Comparison of ENCODE assay signal across 8 mouse cellular contexts in the genomic region with DNA sequence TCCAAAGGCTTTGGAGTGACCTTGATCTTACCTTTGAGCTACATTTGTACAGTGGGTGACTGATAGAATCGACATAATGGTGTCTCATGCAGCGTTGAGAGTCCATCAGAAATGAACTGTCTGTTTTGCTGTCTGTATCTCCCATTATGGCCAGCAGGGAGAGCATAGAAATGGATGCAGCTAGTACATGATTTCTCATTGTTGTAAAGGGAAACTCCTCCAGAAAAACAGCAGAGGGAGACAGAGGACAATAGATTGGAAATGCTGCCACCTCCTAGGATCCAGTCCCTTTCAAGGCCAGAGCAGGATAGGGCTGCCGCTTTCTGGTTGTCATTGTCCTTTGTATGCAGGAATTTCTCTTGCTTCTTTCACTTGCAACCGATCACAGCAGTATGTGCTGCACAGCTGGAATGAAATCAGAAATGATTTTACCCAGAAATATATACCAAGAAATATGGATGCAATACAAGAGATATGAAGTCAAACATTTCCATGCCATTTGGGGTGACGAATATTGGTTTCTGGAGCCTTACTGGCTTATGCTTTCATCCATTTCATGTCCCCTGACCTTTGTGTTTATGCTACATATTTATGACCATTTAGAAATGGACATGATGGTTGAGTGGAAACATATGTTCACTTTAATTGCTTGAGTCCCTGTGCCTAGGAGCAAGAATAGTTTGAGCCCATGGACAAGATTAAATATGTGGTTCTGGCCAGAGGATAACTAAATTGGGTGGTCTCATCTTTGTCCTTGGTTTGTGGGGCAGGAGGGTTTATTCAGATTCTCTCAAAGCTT. TPM values are rescaled to one million over a fixed set of nuclear protein-coding genes. Genes with fewer than 3 reads are reported as not detected.
DNase-seq lines count a peak whose midpoint lies in the region; ATAC-seq and TF ChIP-seq lines count a peak whose summit lies in the region.

No protein-coding gene starts in this region.

- no peak overlapping the region for H3K4me3 ChIP-seq in liver, embryonic 14.5 days (ENCODE audit: insufficient read depth in 1 of 2, low read depth in 2 of 2, low read length in 2 of 2)
- H3K4me3 ChIP-seq in liver, embryonic 12.5 days, result no peak overlapping the region
- H3K4me3 ChIP-seq in forebrain, embryonic 14.5 days (ENCODE audit: low read depth, low read length), result no peak overlapping the region
- no peak overlapping the region for H3K4me3 ChIP-seq in midbrain, embryonic 10.5 days

- no peak overlapping the region for H3K9ac ChIP-seq in liver, embryonic 14.5 days (replicated peaks)
- H3K9ac ChIP-seq in liver, embryonic 12.5 days, result no peak overlapping the region
- no peak overlapping the region for H3K9ac ChIP-seq in forebrain, embryonic 14.5 days (ENCODE audit: low read length)

- H3K4me1 ChIP-seq in liver, embryonic 14.5 days (replicated peaks; ENCODE audit: control insufficient read depth in 2 of 2, insufficient read depth in 2 of 2, low read length in 1 of 2), result no peaks in the 10 kb centered on the region
- no peaks in the 10 kb centered on the region for H3K4me1 ChIP-seq in liver, embryonic 12.5 days
- no peaks in the 10 kb centered on the region for H3K4me1 ChIP-seq in forebrain, embryonic 14.5 days (ENCODE audit: control insufficient read depth, insufficient read depth, low read length)
- no peaks in the 10 kb centered on the region for H3K4me1 ChIP-seq in midbrain, embryonic 10.5 days

- no peak for DNase-seq in liver, embryonic 14.5 days (ENCODE audit: low read depth in 3 of 3, low spot score in 3 of 3)
- peak; percentile 52 for DNase-seq in brain, embryonic 18.5 days (ENCODE audit: low read depth, low spot score)
- DNase-seq in forebrain, embryonic 14.5 days (ENCODE audit: low spot score), result peak; percentile 86
- peak; percentile 8 for DNase-seq in kidney, adult 18-20 months
- DNase-seq in midbrain, embryonic 10.5 days (ENCODE audit: low spot score), result peak; percentile 29
- DNase-seq in thymus, postnatal 0 days (ENCODE audit: low spot score), result no peak
- no peak for DNase-seq in ovary, postnatal 36 days (ENCODE audit: low spot score)

- H3K36me3 ChIP-seq in liver, embryonic 14.5 days (replicated peaks; ENCODE audit: control insufficient read depth, insufficient read depth, low read depth), result no peaks in the 10 kb centered on the region
- H3K36me3 ChIP-seq in liver, embryonic 12.5 days, result no peaks in the 10 kb centered on the region
- no peaks in the 10 kb centered on the region for H3K36me3 ChIP-seq in forebrain, embryonic 14.5 days (ENCODE audit: control insufficient read depth, insufficient read depth, low read length)
- H3K36me3 ChIP-seq in midbrain, embryonic 10.5 days, result no peaks in the 10 kb centered on the region

- no peak overlapping the region for H3K27ac ChIP-seq in liver, embryonic 14.5 days
- no peak overlapping the region for H3K27ac ChIP-seq in liver, embryonic 12.5 days
- H3K27ac ChIP-seq in forebrain, embryonic 14.5 days (ENCODE audit: low read depth, low read length), result no peak overlapping the region
- no peak overlapping the region for H3K27ac ChIP-seq in midbrain, embryonic 10.5 days (replicated peaks)

- 21% methylated on average over 5 of the region's 5 CpGs for WGBS in liver, embryonic 14.5 days (ENCODE audit: insufficient replicate concordance)
- WGBS in liver, embryonic 12.5 days (ENCODE audit: insufficient replicate concordance), result 27% methylated on average over 5 of the region's 5 CpGs
- WGBS in forebrain, embryonic 14.5 days, result 38% methylated on average over 5 of the region's 5 CpGs
- 45% methylated on average over 5 of the region's 5 CpGs for WGBS in midbrain, embryonic 10.5 days

- no peaks in the 10 kb centered on the region for H3K27me3 ChIP-seq in liver, embryonic 14.5 days (ENCODE audit: control insufficient read depth, insufficient read depth, low read length)
- no peaks in the 10 kb centered on the region for H3K27me3 ChIP-seq in liver, embryonic 12.5 days (replicated peaks)
- no peaks in the 10 kb centered on the region for H3K27me3 ChIP-seq in forebrain, embryonic 14.5 days (replicated peaks; ENCODE audit: control insufficient read depth, insufficient read depth, low read length)
- H3K27me3 ChIP-seq in midbrain, embryonic 10.5 days (ENCODE audit: low read depth, poor library complexity, severe bottlenecking), result no peaks in the 10 kb centered on the region

- TF ChIP-seq CTCF in liver, embryonic 14.5 days (IDR thresholded peaks at IDR 0.05; ENCODE audit: low read depth), result peak; percentile 31

- H3K4me2 ChIP-seq in liver, embryonic 14.5 days (ENCODE audit: low read depth), result no peak overlapping the region
- H3K4me2 ChIP-seq in liver, embryonic 12.5 days, result no peak overlapping the region
- H3K4me2 ChIP-seq in forebrain, embryonic 14.5 days (ENCODE audit: low read length), result no peak overlapping the region

- H3K9me3 ChIP-seq in liver, embryonic 14.5 days (ENCODE audit: control insufficient read depth, low read length), result no peaks in the 10 kb centered on the region
- no peaks in the 10 kb centered on the region for H3K9me3 ChIP-seq in liver, embryonic 12.5 days (replicated peaks)
- no peaks in the 10 kb centered on the region for H3K9me3 ChIP-seq in forebrain, embryonic 14.5 days (replicated peaks; ENCODE audit: control insufficient read depth, low read length)
- no peaks in the 10 kb centered on the region for H3K9me3 ChIP-seq in midbrain, embryonic 10.5 days (replicated peaks)

- no peak for TF ChIP-seq EP300 in liver, embryonic 14.5 days (IDR thresholded peaks at IDR 0.05; ENCODE audit: low read depth)

- ATAC-seq in liver, embryonic 14.5 days (ENCODE audit: insufficient read depth), result no peak
- ATAC-seq in liver, embryonic 12.5 days, result no peak
- peak; percentile 98 for ATAC-seq in forebrain, embryonic 14.5 days

RNA-seq across cellular contexts. Expression of a gene that starts 17.0 kb away (rescaled TPM):
- polyA plus RNA-seq in liver, embryonic 14.5 days (2012; rRNA removed), result not detected in 2 replicates
- not detected in 2 replicates for polyA plus RNA-seq in liver, embryonic 14.5 days (2014; fragmentation: Nextera tagmentation; extraction: Ambion mirVana)
- 0.06 TPM in 1 of 2 replicates, not detected in the other for polyA plus RNA-seq in liver, embryonic 12.5 days (2016; fragmentation: Nextera tagmentation; extraction: Ambion mirVana)
- 9.6 and 10.1 TPM in 2 replicates for polyA plus RNA-seq in forebrain, embryonic 14.5 days (2014; fragmentation: Nextera tagmentation; extraction: Ambion mirVana)
- 1.9 and 3.3 TPM in 2 replicates for polyA plus RNA-seq in midbrain, embryonic 10.5 days (2016; fragmentation: Nextera tagmentation; extraction: Ambion mirVana)
- polyA plus RNA-seq in thymus, postnatal 0 days (2015; fragmentation: Nextera tagmentation; extraction: Ambion mirVana), result 0.07 TPM in 1 of 2 replicates, not detected in the other

Comparison
In these comparisons a context has a peak if more than half of its experiments do, and no peak if none do; other contexts are left out.
1. DNase-seq: peak in brain, embryonic 18.5 days (single experiment), forebrain, embryonic 14.5 days (single experiment), kidney, adult 18-20 months (single experiment) and midbrain, embryonic 10.5 days (single experiment); none in liver, embryonic 14.5 days (0 of 3), thymus, postnatal 0 days (single experiment) and ovary, postnatal 36 days (single experiment).